Mouse (Mus musculus) mature B cell (primary cell): ENCODE results near the gene Zkscan16.

Experiments used
- in situ Hi-C: fragments of 300-500 bp; cut with MboI; formaldehyde crosslinking; loops from 2 replicates; pipeline ENCODE4 v1.14.3; 2019

Zkscan16 gene

DNA sequence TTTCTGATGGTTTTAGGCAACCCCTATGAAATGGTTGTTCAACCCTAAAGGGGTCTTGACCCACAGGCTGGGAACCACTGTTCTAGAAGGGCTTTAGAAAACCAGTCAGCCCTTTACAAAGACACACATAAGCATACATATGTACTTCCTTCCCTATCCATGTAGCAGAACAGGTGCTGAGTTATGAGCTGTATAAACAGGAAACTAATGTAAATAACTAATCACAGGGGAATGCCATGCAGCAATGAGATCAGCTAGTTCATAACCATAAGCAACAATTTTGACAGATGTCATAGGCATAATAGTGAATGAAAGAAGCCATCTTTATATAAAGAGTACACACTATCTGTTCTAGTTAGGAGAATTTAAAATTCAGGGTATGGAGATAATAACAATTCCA, 1.8 kb upstream of the Zkscan16 start:
- in situ Hi-C loops = no loop called here

DNA sequence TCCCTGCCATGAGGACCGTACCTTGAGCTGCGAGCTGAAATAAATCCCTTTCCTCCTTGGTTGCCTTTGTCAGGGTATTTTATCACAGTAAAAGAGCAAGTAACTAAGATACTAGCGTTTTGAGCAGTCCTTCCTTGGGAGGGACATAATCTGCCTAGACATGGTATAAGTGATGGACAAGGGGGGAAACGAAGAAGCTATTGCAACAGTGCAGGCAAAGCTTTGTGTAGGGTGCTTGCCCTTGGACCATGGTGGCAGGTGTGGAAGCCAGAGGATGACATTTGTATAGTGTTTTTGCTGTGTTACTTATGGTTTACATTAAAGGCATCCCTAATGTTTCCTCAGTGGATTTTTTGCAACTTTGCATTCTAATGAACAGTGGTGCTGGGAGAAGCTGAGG, 486 bp upstream of the Zkscan16 start:
- in situ Hi-C loops = no loop called here

DNA sequence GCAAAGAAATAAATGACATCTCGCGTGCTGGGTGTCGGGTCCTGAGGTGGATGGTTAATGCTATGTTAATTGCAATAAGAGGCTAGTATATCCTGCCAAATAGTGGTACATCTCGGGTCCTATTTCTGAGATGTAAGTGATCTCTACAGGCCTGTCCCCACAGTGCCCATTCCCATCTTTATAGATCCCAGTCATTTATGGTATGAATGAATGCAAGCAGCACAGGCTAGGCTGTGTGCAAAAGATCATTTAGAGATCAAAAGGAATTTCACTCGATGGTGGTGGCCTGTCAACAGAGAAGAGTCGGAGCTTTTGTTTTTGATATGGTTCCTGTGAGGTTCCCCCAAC, 752 bp downstream of the Zkscan16 start:
- in situ Hi-C loops = no loop called here

DNA sequence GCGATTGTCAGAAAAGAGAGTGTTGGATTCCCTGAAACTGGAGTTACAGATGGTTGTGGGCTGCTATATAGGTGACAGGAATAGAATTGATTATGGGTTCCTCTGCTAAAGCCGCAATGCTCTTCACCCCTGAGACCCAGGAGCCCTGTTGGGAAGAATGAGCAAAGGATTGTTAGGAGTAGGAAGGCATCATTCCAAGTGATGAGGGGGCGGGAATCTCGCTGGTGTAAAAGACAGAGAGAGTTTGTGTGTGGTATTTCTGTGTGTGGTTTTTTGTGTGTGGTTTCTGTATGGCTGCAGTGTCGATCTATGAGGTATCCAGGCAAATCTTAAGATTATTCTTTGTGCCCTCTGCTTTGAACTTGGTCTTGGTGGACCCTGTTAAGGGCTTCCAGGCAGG, 1.3 kb downstream of the Zkscan16 start:
- in situ Hi-C loops = no loop called here

DNA sequence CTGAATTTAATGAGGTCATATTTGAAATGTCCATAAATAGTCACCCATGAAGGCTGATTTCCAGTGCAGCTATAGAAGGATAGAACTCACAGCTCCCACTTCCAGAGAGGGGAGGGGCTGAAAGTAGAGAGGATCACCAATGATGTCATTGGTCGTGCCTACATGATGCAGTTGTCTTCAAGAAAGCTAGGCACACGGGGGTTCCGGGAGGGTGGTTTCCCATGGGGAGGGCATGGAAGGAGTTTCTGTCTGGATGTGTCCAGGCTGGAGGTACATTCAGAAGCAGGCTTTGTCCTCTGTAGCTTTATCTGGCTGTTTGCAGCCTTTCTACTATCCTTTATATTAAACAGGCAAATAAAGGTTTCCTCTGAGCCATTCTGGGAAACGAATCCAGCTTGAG, 5.0 kb downstream of the Zkscan16 start:
- in situ Hi-C loops = no loop called here

DNA sequence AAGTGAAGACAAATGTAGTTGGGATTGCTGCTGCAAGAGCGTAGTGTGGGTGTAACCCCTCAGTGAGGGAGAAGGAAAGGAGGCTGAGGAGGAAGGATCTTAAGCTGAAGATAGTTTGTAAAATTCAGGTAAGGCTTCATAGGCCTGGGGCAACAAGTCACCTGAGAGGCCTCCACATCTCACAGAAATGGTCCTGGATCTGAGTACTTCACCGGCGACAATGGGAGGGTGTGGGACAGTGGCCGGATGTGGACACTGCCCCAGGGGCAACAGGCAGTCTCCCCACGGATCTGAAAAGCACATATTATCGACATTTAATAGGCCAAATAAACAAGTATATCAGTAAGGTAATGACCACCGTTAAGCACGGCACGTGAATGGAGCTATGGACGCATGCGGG, 9.2 kb downstream of the Zkscan16 start:
- in situ Hi-C loops = no loop called here

DNA sequence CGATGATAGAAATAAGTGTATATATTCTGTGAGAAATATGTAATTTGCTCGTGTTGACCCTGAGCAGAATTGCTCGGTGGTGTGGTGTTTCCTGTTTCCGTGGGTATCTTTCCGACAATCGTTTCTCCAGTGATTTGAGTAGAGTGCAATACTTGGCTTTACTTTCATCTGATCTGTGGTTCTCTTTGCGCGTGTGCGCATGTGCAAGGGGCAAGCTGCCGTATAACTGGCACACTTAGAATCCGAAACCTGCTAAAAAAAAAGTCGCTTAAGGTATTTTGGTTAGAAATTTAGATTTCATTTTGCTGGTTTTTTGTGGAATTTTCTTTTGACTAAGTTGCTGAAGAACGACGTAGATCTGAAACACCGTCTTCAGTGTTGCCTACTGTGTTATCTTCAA, 18.3 kb downstream of the Zkscan16 start:
- in situ Hi-C loops = no loop called here

DNA sequence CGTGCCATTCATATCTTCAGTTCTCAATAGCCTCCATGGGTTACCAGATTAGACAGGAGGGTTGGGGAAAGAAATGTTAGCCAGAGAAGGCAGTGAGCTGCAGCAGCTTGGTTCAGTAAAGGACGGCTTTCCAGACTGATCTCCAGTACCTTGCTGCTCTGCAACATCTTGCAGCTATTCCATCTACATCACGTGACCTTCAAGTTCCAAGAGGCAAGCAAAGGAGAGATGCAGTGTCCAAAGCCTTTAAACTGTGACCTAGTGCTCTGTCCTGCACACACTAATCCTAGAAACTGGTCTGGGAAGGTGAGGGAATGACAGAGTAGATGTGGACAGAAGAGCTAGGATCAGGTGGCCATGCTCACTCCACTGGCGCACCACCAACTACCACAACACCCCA, 19.8 kb downstream of the Zkscan16 start:
- in situ Hi-C loops = no loop called here

DNA sequence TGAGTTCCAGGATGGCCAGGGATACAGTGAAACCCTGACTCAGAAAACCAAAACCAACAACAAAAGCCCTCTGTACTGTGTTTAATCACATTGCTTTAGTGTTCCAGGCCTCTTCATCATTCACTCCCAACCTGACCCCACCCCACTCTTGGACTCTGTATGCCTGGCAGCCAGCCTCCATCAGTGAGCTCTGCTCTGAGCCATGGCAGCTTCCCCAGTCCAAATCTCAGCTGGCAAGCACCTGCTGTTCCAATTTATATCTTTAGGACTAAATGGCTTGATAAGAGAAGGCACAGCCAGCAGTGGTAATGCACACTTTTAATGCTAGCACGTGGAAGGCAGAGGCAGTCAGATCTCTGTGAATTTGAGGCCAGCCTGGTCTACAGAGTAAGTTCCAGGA, 21.7 kb downstream of the Zkscan16 start:
- in situ Hi-C loops = no loop called here

DNA sequence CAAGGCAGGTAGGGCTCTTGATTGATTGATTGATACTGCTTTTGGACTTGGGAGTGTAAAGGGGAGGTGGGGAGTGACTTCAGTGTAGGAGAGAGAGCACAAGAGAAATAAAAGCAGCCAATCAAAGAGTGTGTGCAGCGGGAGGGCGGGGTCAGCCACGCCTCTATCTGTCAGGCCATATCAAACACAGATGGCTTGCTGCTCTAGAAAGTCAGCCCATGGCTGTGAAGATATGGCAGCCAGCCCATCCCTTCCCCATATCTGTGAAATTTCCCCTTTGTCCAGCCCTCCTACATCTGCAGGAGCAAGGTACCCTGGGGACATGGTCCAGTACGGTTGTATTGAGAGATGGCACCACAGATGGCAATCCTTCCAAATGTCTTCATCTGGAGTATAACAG, 27.2 kb downstream of the Zkscan16 start:
- in situ Hi-C loops = no loop called here

DNA sequence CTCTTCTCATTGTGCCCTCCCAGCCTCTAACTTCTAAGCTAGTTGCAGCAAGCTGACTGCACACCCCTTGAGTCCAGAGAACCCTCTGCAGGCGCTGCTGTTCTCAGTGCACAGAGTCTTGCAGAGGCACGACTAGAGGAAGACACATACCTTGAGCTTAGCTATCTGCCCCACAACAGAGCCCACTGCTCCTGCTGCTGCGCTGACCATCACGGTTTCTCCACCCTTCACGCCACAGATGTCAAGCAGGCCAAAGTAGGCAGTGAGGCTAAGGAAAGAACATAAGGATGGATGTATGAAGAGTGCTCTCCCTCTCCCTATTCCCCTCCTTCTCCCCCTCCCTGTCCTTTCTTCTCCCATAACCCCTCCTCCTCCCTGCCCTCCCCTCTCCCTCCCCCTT, 32.3 kb downstream of the Zkscan16 start:
- in situ Hi-C loops = no loop called here

DNA sequence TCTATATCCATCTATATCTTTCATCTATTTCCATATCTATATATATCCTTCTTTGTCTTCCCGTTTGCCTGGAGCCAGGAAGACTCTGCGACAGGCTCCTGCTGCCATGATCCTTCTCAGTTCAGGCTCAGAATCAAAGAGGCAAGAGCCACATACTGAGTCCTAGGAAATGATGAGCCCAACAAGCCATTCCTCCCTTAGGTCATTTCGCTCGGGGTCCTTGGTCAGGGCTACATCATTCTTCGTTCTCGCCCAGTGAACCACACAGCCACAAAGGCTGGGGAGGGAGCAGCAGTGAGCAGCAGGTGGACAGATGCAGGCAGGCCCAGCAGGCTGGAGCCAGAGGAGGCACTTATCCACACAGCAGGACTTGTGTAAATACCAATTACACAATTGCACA, 38.0 kb downstream of the Zkscan16 start:
- in situ Hi-C loops = no loop called here

DNA sequence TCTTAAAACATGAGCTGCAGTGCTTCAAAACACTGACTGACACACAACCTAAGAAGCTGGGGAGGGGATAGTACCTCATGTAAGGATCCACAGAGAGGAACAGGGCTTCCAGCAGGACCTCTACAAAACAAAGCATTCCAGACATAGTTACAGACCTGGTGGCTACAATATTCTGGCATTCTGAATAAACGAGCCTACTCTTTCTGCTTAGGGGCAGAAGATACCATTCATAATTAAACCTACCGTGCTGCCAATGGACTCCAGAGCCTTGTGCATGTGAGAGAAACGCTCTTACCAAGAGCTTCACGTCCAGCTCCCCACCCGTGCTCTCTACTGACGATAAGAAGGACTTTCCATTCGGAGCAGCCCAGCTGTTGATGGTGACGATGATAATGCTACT, 39.4 kb downstream of the Zkscan16 start:
- in situ Hi-C loops = no loop called here

DNA sequence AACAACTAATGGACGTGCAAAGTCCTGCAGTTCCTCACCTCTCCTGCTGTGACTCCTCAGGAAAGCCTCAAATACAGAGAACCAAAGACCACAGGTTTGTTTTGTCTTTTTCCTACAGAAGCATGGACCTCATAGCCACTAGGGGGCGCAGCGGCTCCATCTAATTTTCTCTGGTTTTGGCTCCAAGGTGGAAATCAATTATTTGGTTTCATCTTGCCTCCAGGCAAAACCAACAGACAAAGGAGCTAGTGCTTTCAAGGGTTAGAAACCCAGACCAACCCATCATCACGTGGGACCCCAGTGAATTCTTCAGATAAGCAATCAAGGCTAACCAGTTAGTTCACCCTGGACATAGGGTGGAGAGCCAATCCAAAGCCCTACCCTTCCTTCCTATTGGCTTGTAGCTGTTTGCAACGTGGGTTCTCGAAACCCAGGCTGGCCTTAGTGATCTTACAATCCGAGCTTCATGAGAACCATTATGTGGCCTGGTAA, 41.8 kb downstream of the Zkscan16 start:
- in situ Hi-C loops = no loop called here

DNA sequence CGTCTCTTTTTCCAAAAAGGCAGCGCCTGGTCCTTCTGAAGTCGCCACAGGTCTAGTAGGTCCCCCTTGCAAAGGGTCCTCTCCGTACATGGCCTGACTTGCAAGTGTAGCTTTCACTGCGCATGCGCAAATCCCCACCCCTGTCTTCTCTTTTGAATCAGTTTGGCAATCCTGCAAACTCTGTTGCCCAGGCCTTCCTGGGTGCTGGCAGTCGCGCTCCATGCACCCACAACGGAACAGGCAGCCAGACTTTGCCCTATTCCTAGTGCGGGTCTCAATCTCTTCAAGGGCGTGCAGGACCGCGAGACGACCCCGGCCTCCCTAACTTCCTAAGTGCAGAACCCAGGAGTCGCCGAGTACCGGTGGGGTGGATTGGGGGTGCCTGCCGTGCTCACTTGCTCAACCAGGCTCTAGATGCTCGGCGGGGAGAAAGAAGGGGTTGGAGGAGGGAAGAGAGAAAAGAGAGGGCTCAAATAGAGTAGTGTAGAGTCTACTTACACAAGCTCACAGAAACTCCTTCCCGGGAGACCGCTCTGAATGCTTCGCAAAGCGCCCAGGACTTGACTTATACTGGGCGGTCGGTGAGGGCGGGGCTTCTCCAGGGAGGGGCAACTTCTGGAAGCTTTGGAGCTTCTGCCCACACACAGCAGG, 43.2 kb downstream of the Zkscan16 start, which contains the start of gene Ptgr1:
Ptgr1 (minus strand) TSS at position 580 of the 651 bp plus-strand sequence.
- in situ Hi-C loops = no loop called here

DNA sequence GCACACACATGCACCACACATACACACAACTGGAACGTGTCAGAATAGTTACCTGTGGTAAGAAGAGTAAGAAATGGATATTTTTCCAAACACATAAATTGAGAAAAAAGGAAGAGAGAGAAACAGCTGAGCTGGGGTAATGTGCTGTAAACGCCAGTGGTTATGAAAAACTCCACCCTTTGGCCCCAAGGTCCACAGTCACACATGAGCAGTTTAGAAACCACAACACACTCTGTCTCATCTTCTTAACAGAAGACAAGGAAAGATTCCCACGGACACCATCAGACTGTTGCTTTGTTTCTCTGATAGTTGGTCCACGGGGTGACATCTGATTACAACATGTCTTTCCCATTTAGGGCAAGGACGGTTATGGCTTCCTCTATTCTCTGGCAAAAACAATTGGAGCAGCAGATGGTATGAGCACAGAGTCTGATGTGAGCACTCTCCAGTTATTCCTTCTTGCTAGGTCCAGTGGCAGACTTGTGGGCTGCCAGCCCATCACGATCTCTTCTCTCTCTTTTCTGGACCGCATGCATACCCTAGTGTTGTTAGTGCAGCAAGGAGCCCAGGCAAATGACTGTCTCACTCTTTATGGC, 46.0 kb downstream of the Zkscan16 start:
- in situ Hi-C loops = no loop called here

DNA sequence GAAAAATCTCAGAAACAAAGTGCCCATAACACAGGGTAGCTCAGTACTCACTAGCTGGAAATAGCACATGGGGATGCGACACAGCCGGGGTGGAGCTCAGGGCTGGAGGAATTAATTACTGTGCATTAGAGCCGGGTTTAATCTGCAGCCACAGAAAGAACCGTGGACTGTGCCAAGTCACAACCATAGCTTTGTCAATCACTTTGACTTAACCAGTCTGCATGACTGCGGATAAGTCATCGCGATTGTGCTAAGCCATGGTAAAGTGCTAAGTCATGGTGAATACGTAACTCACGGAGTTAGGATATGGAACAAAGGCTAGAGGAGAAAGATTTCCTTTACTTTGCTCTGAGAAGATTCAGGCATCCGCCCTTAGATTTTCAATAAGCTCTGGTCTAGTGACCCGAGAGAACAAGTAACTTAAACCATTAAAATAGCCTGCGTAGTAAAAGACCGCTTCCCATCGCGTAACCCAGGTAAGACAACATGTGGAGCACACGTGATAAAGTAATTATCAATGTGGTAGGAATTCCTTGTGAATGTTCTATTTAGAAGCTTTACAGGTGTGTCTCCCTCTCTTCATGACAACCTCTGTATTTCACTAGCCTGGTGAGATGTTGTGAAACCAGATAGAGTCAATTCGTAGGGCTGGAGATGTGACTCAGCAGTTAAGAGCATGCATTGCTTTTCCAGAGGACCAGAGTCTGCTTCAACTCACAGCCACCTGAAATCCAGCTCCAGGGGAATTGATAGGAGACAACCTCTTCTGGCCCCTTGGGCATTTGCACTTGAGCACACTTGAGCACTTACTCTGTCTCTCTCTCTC, 47.4 kb downstream of the Zkscan16 start:
- in situ Hi-C loops = no loop called here

DNA sequence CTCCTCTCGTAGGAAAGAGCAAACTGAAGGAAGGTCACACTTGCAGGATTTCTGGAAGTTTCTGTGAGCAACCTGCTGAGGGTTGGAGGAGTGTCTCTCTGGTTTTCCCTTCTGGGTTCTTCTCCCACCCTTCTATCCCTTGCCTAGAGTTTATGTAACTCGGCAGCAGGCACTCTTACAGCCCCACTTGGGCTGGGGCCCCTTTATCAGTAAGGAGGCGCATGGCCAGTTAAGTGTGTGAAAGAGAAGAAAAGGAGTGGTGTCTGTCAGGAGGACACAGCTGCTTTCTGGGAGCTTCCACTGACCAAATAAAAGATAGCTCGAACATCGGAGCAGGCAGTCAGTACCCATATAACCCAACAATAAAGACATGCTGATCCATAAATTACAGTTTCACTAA, 48.8 kb downstream of the Zkscan16 start:
- in situ Hi-C loops = no loop called here

DNA sequence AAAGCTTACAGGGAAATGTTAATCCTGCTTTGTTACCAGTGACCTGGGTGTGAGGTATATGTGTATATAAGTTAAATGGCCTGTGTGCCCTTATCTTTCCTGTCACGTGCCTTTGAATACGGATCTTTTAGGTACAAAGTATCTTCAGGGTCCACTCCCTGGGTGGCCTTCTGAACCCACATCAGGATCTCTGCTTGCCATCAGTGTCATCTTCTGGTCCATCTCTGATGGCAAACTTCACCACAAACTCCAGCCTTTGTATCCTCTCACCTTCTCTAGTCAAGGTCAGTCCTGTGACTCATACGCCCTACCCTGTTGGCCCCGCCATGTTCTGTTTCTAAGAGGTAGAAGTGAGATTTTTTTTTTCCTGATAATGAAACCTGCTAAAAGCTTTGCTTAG, 51.3 kb downstream of the Zkscan16 start, which contains the start of gene Dnajc25:
Dnajc25 (plus strand) TSS at position 301 of the 400 bp plus-strand sequence.
- in situ Hi-C loops = no loop called here

DNA sequence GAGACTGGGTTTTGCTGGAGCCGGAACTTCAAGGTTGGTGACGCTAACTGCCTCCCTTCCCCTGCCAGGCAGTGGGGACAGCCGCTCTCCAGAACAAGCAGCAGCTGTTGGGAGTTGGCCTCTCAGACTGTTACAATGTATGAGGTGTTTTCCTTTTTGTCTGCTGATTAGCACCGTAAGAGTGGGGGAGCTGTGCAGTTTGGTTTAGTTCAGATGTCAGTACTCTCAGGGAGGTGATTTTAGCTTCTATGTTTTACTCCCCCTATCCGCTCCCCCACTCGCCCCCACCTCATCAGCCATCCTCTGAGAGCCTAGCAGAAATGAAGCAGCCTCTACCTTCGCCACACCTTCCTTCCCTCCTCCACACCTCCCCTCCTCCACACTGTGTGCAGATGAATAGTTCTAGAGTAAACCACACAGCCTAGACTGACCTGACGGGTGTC, 51.8 kb downstream of the Zkscan16 start:
- in situ Hi-C loops = no loop called here

DNA sequence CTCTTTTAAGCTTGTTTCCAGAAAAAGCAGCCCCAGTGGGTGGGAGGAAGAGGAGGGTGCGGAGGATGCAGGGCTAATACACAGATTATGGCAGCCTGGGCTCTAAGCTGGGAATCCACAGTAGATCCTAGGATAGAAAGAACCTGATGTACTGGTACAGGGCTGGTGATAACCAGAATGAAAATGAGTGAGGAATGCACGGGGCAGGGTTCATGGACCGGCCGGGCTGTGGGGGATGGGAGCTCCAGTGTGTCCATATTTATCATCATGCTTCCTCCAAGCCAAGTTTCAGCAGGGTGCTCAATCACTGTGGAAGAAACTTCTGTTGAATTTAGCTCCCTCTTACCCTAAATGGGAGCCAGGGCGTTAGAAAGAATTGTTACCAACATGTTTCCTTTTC, 53.7 kb downstream of the Zkscan16 start:
- in situ Hi-C loops = no loop called here

DNA sequence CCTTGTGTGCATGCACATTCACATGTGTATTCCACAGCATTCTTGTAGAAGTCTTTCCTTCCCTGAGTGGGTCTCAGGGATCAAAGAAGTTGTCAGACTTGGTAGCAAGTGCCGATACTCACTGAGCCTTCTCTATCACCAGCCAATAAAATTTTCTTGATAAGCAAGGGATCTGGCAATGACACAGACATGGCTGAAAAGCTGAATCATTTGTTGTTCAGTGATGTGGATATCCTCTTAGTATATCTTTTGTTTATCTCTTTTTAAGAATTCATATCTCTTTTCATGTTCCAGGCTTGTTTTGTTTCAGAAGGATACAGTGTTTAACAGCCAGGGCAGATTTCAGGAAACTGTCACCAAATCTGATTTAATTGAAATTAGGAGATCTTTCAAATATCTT, 55.3 kb downstream of the Zkscan16 start:
- in situ Hi-C loops = no loop called here

DNA sequence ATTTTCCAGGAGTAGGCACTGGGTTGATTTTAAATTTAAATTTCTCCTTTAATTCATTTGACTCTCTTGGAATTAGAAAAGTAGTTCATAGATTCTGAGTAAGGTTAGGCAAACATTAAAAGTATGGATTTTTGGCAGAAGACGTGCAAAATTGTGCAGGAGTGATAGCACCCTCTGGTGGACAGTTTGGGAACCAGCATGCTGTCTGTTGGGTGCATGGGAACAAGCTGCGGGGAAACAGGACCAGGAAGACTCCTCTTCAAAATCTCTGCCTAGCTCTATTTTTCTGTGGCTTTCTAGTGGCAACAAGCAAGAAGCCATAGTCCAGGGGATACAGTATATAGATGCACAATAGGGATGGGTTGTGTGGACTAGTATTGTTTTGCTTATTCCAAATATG, 56.3 kb downstream of the Zkscan16 start:
- in situ Hi-C loops = no loop called here
